Mouse (Mus musculus) spleen, adult 2 months (tissue): ENCODE results near the gene Tbc1d2b. TPM values are rescaled to one million over a fixed set of nuclear protein-coding genes. Genes with fewer than 3 reads are reported as not detected.

ENCODE experiments used
- DNase-seq, 2 experiments: peaks; one replicate each; pipeline versions ENCODE4 v3.0.0 to v3.0.0-alpha.2; 2012 to 2021; ENCODE audit warnings: low spot score in 2 of 2, low read depth in 1 of 2
- H3K27ac ChIP-seq: fragments of 200-500 bp; 2 replicates; pipeline ENCODE4 v1.5.1; 2012; ENCODE audit warnings: low read length, inconsistent platforms; ENCODE audit not compliant: insufficient read depth
- H3K27me3 ChIP-seq: fragments of 200-500 bp; 2 replicates; pipeline ENCODE4 v1.6.1; 2012; ENCODE audit warnings: mild to moderate bottlenecking, moderate library complexity, low read length, inconsistent platforms; ENCODE audit not compliant: control insufficient read depth, insufficient read depth
- H3K36me3 ChIP-seq: fragments of 200-500 bp; 2 replicates; pipeline ENCODE4 v1.6.1; 2012; ENCODE audit warnings: mild to moderate bottlenecking, low read length, inconsistent platforms; ENCODE audit not compliant: control insufficient read depth, insufficient read depth
- H3K4me1 ChIP-seq: fragments of 200-500 bp; 2 replicates; pipeline ENCODE4 v1.6.1; 2011; ENCODE audit warnings: inconsistent platforms; ENCODE audit not compliant: control insufficient read depth, insufficient read depth, insufficient read length
- H3K4me3 ChIP-seq: fragments of 200-500 bp; 2 replicates; pipeline ENCODE4 v1.5.1; 2011; ENCODE audit warnings: mild to moderate bottlenecking, inconsistent platforms; ENCODE audit not compliant: insufficient read depth, insufficient read length; ENCODE audit errors: extremely low read depth
- CTCF ChIP-seq: fragments of 200-500 bp; IDR thresholded peaks from 2 replicates; pipeline ENCODE4 v1.5.1; 2011; ENCODE audit warnings: mild to moderate bottlenecking, inconsistent platforms; ENCODE audit not compliant: insufficient read depth, insufficient read length, insufficient replicate concordance; ENCODE audit errors: extremely low read depth
- POLR2A ChIP-seq: fragments of 200-500 bp; IDR thresholded peaks from 2 replicates; pipeline ENCODE4 v1.6.1; 2011; ENCODE audit warnings: low read depth, low read length, inconsistent platforms
- WGBS: fragments of 180-500 bp; shearing (Covaris S2); methylation state at CpG from one replicate; pipeline ENCODE4 v1.1.7; 2018; 5-methylcytosine and 5-hydroxymethylcytosine counted together
- polyA plus RNA-seq: library from polyadenylated mRNA; depleted of rRNA; stranded (reverse); fragments of >200 nt; gene quantifications from 2 replicates; pipeline ENCODE4 v1.2.3, GENCODE M21; 2012; rRNA removed

Gene Tbc1d2b
- polyA plus RNA-seq, 1 experiment: 26.4 TPM

GRCm38 (mm10) chr9:90165590-90165989 lies 105.0 kb downstream of the Tbc1d2b start:
- no peak overlapping the region for H3K4me3 ChIP-seq
- DNase-seq: no peak
- H3K36me3 ChIP-seq: no peaks in the 10 kb centered on the region
- peaks cover 3% of the 10 kb centered on the region; the same call in 1 of the 2 replicates for H3K27me3 ChIP-seq
- no peaks in the 10 kb centered on the region for H3K4me1 ChIP-seq
- no peak for TF ChIP-seq POLR2A
- TF ChIP-seq CTCF: no peak
- 87% methylated on average over 4 of the region's 4 CpGs for WGBS
- H3K27ac ChIP-seq: no peak overlapping the region

GRCm38 (mm10) chr9:90164670-90165453 lies 105.7 kb downstream of the Tbc1d2b start:
- H3K27ac ChIP-seq: no peak overlapping the region
- no peak for TF ChIP-seq POLR2A
- no peak for TF ChIP-seq CTCF

GRCm38 (mm10) chr9:90163749-90164095 lies 106.9 kb downstream of the Tbc1d2b start:
- Histone ChIP-seq H3K4me1 (no peaks in the 10 kb centered on the region), H3K27me3 (peaks cover 3% of the 10 kb centered on the region; the same call in 1 of the 2 replicates), H3K36me3 (no peaks in the 10 kb centered on the region), H3K4me3 (peak overlapping the region; percentile 64; the same call in 1 of the 2 replicates), H3K27ac (no peak overlapping the region)
- no peak for DNase-seq
- TF ChIP-seq CTCF: no peak
- no peak for TF ChIP-seq POLR2A
- 7% methylated on average over 18 of the region's 18 CpGs for WGBS

More at GRCm38 (mm10) chr9:90164670-90165453, 105.7 kb downstream of the Tbc1d2b start:
- no peaks in the 10 kb centered on the region for H3K36me3 ChIP-seq
- no peak overlapping the region for H3K4me3 ChIP-seq
- WGBS: 76% methylated on average over 4 of the region's 4 CpGs
- no peak for DNase-seq
- H3K27me3 ChIP-seq: peaks cover 3% of the 10 kb centered on the region; the same call in 1 of the 2 replicates
- H3K4me1 ChIP-seq: no peaks in the 10 kb centered on the region

GRCm38 (mm10) chr9:90162926-90163748 lies 107.5 kb downstream of the Tbc1d2b start, which contains the start of gene Adamts7:
TSS of gene Adamts7 (plus strand) at chr9:90163069.
- Histone ChIP-seq H3K4me3 (peak within 1 kb of the TSS; percentile 64), H3K36me3 (no peaks in the 10 kb centered on the region), H3K4me1 (no peaks in the 10 kb centered on the region), H3K27me3 (peaks cover 3% of the 10 kb centered on the region; the same call in 1 of the 2 replicates), H3K27ac (no peak within 1 kb of the TSS)
- DNase-seq: no peak
- WGBS: under 1% methylated on average over 58 of the region's 60 CpGs
- TF ChIP-seq CTCF: no peak
- TF ChIP-seq POLR2A: no peak

GRCm38 (mm10) chr9:90162243-90162925 lies 108.2 kb downstream of the Tbc1d2b start:
- H3K27ac ChIP-seq: no peak overlapping the region
- peaks cover 3% of the 10 kb centered on the region; the same call in 1 of the 2 replicates for H3K27me3 ChIP-seq
- peak in 1 of 2 experiments; percentile 30 for DNase-seq
- no peaks in the 10 kb centered on the region for H3K36me3 ChIP-seq
- no peaks in the 10 kb centered on the region for H3K4me1 ChIP-seq
- 12% methylated on average over 29 of the region's 29 CpGs for WGBS
- peak overlapping the region; percentile 21 for H3K4me3 ChIP-seq
- no peak for TF ChIP-seq POLR2A
- peak; percentile 9; the same call in 1 of the 2 replicates for TF ChIP-seq CTCF

Other genes starting within 250 kb of the Tbc1d2b start
- 65.0 and 65.9 TPM in 2 replicates for gene Ctsh, start 216.7 kb downstream of the Tbc1d2b start, polyA plus RNA-seq
- 46.2 and 48.1 TPM in 2 replicates for gene Morf4l1, start 156.0 kb downstream of the Tbc1d2b start, polyA plus RNA-seq
- 3.5 and 4.6 TPM in 2 replicates for gene Adamts7, start 107.7 kb downstream of the Tbc1d2b start, polyA plus RNA-seq